Mouse (Mus musculus) cerebellum, adult (tissue): ENCODE results near the gene H2-DMb2.

Experiments
- ATAC-seq: cut with Nextera tagmentation; 2 replicates; pipeline ENCODE4 v1.9.2; 2017; ENCODE audit warnings: mild to moderate bottlenecking, moderate library complexity, mixed read lengths; ENCODE audit not compliant: insufficient number of reproducible peaks, low FRiP score, low TSS enrichment

Gene H2-DMb2

GRCm38 (mm10) chr17:34174075-34174474 is 31.0 kb downstream of the H2-DMb2 start:
- ATAC-seq: no peak

GRCm38 (mm10) chr17:34177179-34177578 is 34.1 kb downstream of the H2-DMb2 start:
- no peak for ATAC-seq

- no peak for ATAC-seq
Measured at GRCm38 (mm10) chr17:34179019-34179418, 35.9 kb downstream of the H2-DMb2 start.

- ATAC-seq: no peak
Measured at GRCm38 (mm10) chr17:34179913-34180859, 37.1 kb downstream of the H2-DMb2 start.

GRCm38 (mm10) chr17:34183564-34184219 is 40.6 kb downstream of the H2-DMb2 start:
- ATAC-seq: no peak

GRCm38 (mm10) chr17:34185526-34185925 is 42.4 kb downstream of the H2-DMb2 start:
- ATAC-seq: no peak

- ATAC-seq: no peak
Measured at GRCm38 (mm10) chr17:34186885-34187260, 43.8 kb downstream of the H2-DMb2 start.

- ATAC-seq: peak; percentile 74
Measured at GRCm38 (mm10) chr17:34187261-34187916, 44.3 kb downstream of the H2-DMb2 start, which contains the start of the genes Tap1 and Psmb9. TSS of gene Tap1 (plus strand) at chr17:34187553. TSS of gene Psmb9 (minus strand) at chr17:34187764.

- no peak for ATAC-seq
Measured at GRCm38 (mm10) chr17:34188010-34188409, 44.9 kb downstream of the H2-DMb2 start.

- no peak for ATAC-seq
Measured at GRCm38 (mm10) chr17:34188986-34189385, 45.9 kb downstream of the H2-DMb2 start.

GRCm38 (mm10) chr17:34192852-34193251 is 49.7 kb downstream of the H2-DMb2 start:
- no peak for ATAC-seq

- no peak for ATAC-seq
Measured at GRCm38 (mm10) chr17:34193468-34193867, 50.4 kb downstream of the H2-DMb2 start.

- ATAC-seq: no peak
Measured at GRCm38 (mm10) chr17:34194723-34195122, 51.6 kb downstream of the H2-DMb2 start.

- no peak for ATAC-seq
Measured at GRCm38 (mm10) chr17:34196491-34196890, 53.4 kb downstream of the H2-DMb2 start.

- peak; percentile 49; the same call in 1 of the 2 replicates for ATAC-seq
Measured at GRCm38 (mm10) chr17:34196941-34197894, 54.1 kb downstream of the H2-DMb2 start, which contains the start of gene Psmb8. TSS of gene Psmb8 (plus strand) at chr17:34197721.

- no peak for ATAC-seq
Measured at GRCm38 (mm10) chr17:34197904-34198520, 54.9 kb downstream of the H2-DMb2 start.

GRCm38 (mm10) chr17:34198521-34198912 is 55.4 kb downstream of the H2-DMb2 start:
- no peak for ATAC-seq

GRCm38 (mm10) chr17:34199050-34199619 is 56.0 kb downstream of the H2-DMb2 start:
- no peak for ATAC-seq

GRCm38 (mm10) chr17:34200047-34200446 is 56.9 kb downstream of the H2-DMb2 start:
- ATAC-seq: no peak
